Mouse (Mus musculus) gonadal fat pad, adult 2 months (tissue): Measurements from ENCODE around the gene Dhx16. TPM values are rescaled to one million over a fixed set of nuclear protein-coding genes. Genes with fewer than 3 reads are reported as not detected.
"Not testable (repeated sequence)": the region's sequence is repeated elsewhere in the genome, so short reads cannot be mapped to it uniquely, and the experiment has no call there.

Source experiments
- DNase-seq: peaks from one replicate; pipeline ENCODE4 v3.0.0-alpha.2; 2012; ENCODE audit warnings: low read depth
- polyA plus RNA-seq: library from polyadenylated mRNA; depleted of rRNA; stranded (reverse); fragments of >200 nt; gene quantifications from 2 replicates; pipeline ENCODE4 v1.2.3, GENCODE M21; 2012; rRNA removed

Dhx16 gene
- polyA plus RNA-seq, 1 experiment, result 49.9 TPM

- DNase-seq, result no peak
Observed at GRCm38 (mm10) chr17:35920384-35920783, 40.8 kb downstream of the Dhx16 start.

DNA sequence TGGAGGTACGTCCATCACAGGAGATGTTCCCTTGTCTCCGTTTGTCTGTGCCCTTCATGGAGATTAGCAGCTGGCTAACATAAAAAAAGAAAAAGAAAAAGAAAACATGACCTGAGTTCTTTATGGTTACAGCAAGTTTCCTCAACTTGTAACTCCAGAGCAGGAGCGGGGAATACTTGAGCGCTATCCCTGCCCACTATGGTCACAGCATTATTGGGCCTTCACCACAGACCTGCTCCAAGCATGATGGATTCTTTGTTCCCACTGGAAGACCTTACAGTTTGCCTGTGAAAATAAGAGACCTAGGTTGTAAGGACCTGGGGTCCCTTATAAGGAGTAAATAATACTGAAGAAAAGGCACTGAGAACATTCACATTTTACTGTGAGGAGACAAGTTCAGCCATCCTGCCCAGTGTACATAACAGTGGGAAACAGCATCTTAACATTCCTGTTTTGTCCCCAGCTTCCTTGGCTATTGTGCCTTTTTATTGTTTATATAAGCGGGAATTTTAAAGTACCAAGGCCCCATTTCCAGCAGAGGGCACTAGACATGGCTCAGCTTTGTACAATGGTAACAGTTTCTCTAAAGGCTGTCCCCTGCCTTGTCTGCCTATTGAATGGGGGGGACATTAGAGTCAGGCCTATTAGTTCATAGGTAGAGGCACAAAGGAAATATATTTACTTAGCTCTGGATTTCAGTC lies 41.4 kb downstream of the Dhx16 start:
- DNase-seq, result no peak

- DNase-seq, result no peak
Observed at GRCm38 (mm10) chr17:35921710-35922109, 42.1 kb downstream of the Dhx16 start.

DNA sequence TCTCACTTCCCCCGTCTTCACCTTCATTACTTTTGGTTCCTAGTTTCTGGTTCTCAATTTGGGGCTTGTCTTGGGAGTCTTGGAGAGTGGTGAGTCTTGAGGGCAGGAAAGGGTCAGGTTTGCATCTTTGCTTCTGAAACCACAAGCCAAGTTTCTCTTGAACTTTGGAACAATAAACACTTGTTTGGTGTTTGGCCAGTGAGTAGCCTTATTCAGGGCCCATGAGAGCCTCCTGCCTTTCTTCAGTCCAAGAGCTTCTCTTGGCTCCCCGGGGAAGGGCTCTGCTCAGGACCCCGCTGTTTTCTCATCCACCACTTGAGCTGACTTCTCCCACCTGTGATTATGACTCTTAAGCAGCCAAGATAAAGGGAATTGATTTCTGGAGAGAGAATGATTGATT lies 42.9 kb downstream of the Dhx16 start:
- DNase-seq, result no peak

DNA sequence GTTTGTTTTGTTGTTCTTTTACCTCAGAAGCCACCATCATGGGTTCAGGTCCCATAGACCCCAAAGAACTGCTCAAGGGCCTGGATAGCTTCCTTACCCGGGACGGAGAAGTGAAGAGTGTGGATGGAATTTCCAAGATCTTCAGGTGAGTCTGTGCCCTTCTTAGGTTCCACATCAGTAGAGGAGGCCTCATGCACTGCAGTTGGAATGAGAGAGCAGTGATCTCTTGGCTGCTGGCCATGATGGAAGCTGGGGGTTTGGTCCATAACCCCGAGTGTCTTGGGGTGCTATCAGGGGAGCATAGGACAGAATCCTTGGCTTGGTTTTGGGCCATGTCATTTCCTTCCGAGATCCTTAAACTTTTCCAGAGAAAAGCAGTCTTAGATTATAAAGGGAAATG lies 43.7 kb downstream of the Dhx16 start:
- DNase-seq, result no peak

DNA sequence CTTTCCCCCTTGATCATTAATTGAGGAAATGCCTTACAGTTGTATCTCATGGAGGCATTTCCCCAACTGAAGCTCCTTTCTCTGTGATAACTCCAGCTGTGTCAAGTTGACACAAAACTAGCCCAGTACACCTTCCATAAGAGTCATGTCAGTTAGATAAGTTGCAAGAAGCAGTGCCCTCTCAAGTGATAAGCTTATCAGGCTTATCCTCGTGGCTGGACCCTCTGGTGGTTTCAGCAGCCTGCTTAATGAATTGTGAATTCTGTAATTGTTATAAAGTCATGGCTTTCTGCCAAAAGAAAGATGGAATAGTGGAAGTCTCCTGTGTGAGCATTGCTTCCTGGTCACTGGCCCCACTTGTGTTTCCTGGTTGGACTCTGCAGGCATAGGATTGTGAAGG lies 47.9 kb downstream of the Dhx16 start:
- no peak for DNase-seq

- no peak for DNase-seq
Observed at GRCm38 (mm10) chr17:35929534-35929933, 49.9 kb downstream of the Dhx16 start.

- DNase-seq, result no peak
Observed at GRCm38 (mm10) chr17:35930627-35931026, 51.0 kb downstream of the Dhx16 start.

DNA sequence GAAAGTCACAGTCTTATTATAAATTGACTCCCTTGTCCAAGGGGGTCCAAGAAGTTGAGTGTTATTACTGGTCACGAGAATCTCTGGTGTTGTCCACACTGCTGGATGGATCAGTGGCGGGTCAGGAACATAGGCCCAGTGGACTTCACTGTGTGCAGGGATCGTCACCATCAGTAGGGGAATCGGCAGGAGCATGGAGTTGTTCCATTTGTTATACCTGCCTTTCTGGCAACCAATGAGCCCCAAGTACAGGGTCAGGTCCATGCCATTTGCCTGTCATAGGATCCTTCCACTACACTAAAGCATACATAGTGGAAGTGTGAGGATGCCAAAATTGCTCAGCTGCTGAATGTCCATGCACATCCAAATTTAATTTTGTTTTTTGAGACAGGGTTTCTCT lies 53.0 kb downstream of the Dhx16 start:
- DNase-seq, result no peak

DNA sequence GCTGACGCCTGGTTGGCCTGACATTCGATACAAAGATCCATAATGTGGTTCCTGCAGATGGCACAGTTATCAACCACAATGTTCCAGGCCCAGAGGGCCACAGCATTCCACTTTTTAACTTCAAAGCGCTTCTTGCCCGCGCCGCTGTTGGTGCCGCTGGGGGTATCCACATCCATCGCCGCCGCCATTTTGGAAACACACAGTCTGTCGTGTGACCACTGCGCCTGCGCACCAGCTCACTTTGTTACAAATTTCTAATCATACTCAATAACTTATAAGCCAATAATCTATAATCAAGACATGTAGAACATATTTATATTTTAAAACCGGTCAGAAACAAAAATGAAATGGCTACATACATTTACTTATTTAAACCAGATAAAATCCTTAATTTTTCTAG lies 56.1 kb downstream of the Dhx16 start:
- not testable (repeated sequence) for DNase-seq

GRCm38 (mm10) chr17:35937700-35938348 lies 58.2 kb downstream of the Dhx16 start:
- no peak for DNase-seq

DNA sequence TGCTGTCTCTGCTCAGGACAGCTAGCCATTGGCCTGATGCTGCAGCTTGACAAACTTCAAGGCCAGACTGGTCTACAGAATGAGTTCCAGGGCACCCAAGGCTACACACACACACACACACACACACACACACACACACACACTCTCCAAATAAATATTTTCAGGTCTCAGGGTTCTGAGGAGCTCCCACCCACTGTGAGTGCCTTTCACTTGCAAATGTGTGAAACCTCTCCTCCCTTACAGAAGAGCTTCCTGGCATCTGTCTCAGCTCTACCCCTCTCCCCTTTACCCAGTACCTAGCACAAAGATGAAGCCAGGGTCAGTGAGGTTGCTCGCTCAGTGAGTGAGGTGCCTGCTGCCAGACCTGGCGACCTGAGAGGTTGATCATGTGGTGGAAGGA lies 59.5 kb downstream of the Dhx16 start:
- no peak for DNase-seq

DNA sequence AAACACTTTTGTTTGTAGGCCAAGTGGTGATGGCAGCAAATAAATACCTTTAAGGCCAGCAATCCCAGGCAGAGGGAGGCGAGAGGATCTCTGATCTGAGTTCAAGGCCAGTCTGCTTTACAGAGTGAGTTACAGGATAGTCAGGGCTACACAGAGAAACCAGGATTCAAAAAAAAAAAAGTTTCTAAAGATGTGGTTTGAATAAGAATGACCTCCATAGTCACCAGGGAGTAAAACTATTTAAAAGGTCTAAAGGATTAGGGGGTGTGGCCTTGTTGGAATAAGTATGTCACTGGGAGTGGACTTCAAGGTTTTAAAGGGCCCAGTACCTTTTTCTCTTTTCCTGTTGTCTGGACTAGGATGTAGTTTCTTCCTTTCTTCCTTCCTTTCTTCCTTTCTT lies 60.3 kb downstream of the Dhx16 start:
- no peak for DNase-seq

Other genes starting within 250 kb of the Dhx16 start
- gene Mucl3, start 236.1 kb upstream of the Dhx16 start, polyA plus RNA-seq, result not detected in 2 replicates
- gene Vars2, start 212.2 kb upstream of the Dhx16 start, polyA plus RNA-seq, result 16.6 and 21.5 TPM in 2 replicates
- gene Gtf2h4, start 206.1 kb upstream of the Dhx16 start, polyA plus RNA-seq, result 20.0 and 24.3 TPM in 2 replicates
- gene Ddr1, start 175.2 kb upstream of the Dhx16 start, polyA plus RNA-seq, result 53.2 and 61.8 TPM in 2 replicates
- gene Ier3, start 58.1 kb upstream of the Dhx16 start, polyA plus RNA-seq, result 16.8 and 19.5 TPM in 2 replicates
- gene Flot1, start 56.6 kb upstream of the Dhx16 start, polyA plus RNA-seq, result 68.4 and 96.1 TPM in 2 replicates
- 245 and 297 TPM in 2 replicates for gene Tubb5, start 41.5 kb upstream of the Dhx16 start, polyA plus RNA-seq
- 8.2 and 10.0 TPM in 2 replicates for gene Mdc1, start 38.3 kb upstream of the Dhx16 start, polyA plus RNA-seq
- 6.9 and 7.8 TPM in 2 replicates for gene Nrm, start 18.5 kb upstream of the Dhx16 start, polyA plus RNA-seq
- 43.2 and 48.6 TPM in 2 replicates for gene Ppp1r18, start 14.2 kb upstream of the Dhx16 start, polyA plus RNA-seq
- 41.2 and 50.3 TPM in 2 replicates for gene 2310061I04Rik, start 17.6 kb downstream of the Dhx16 start, polyA plus RNA-seq
- 56.5 and 62.4 TPM in 2 replicates for gene Atat1, start 30.3 kb downstream of the Dhx16 start, polyA plus RNA-seq
- 86.1 and 110 TPM in 2 replicates for gene Mrps18b, start 36.6 kb downstream of the Dhx16 start, polyA plus RNA-seq
- gene Ppp1r10, start 36.6 kb downstream of the Dhx16 start, polyA plus RNA-seq, result 31.1 and 35.8 TPM in 2 replicates
- 57.2 and 59.9 TPM in 2 replicates for gene Abcf1, start 89.9 kb downstream of the Dhx16 start, polyA plus RNA-seq
- 20.7 and 30.2 TPM in 2 replicates for gene Gnl1, start 100.0 kb downstream of the Dhx16 start, polyA plus RNA-seq
- gene Prr3, start 100.4 kb downstream of the Dhx16 start, polyA plus RNA-seq, result 18.7 and 21.4 TPM in 2 replicates
- 1.1 and 1.7 TPM in 2 replicates for gene H2-T24, start 140.7 kb downstream of the Dhx16 start, polyA plus RNA-seq
- gene H2-T23, start 153.0 kb downstream of the Dhx16 start, polyA plus RNA-seq, result 86.4 and 99.4 TPM in 2 replicates
- 59.2 and 59.6 TPM in 2 replicates for gene H2-T22, start 162.9 kb downstream of the Dhx16 start, polyA plus RNA-seq
- gene Gm6034, start 163.1 kb downstream of the Dhx16 start, polyA plus RNA-seq, result 0.06 TPM in 1 of 2 replicates, not detected in the other
- 0.18 and 0.23 TPM in 2 replicates for gene Gm11127, start 178.6 kb downstream of the Dhx16 start, polyA plus RNA-seq
- gene Gm19684, start 241.9 kb downstream of the Dhx16 start, polyA plus RNA-seq, result 0.08 and 0.19 TPM in 2 replicates
- not detected in 2 replicates for gene Gm7030, start 249.6 kb downstream of the Dhx16 start, polyA plus RNA-seq